Mouse (Mus musculus): Measurements from ENCODE around the gene Mcm3ap. TPM values are rescaled to one million over a fixed set of nuclear protein-coding genes. Genes with fewer than 3 reads are reported as not detected.

Mcm3ap gene
- polyA plus RNA-seq (2012; rRNA removed; ENCODE audit: low replicate concordance) = 17.2 and 23.3 TPM in 2 replicates

GRCm38 (mm10) chr10:76468203-76469162 lies at the start of gene Mcm3ap, which contains the start of gene Ybey:
Mcm3ap (plus strand) TSS chr10:76468927.
Ybey (minus strand) TSS chr10:76469114.

GRCm38 (mm10) chr10:76440281-76440680 lies 28.4 kb upstream of the Mcm3ap start, which contains the start of gene AC141477.1:
AC141477.1 (minus strand) TSS chr10:76440444.

GRCm38 (mm10) chr10:76442178-76443088 lies 26.3 kb upstream of the Mcm3ap start, which contains the start of gene Pcnt:
Pcnt (minus strand) TSS chr10:76442786.

GRCm38 (mm10) chr10:76448851-76449250 lies 19.9 kb upstream of the Mcm3ap start, which contains the start of gene 2610028H24Rik:
2610028H24Rik (plus strand) TSS chr10:76449081.

GRCm38 (mm10) chr10:76531375-76531774 lies 62.6 kb downstream of the Mcm3ap start, which contains the start of gene Lss:
Lss (plus strand) TSS chr10:76531588.

GRCm38 (mm10) chr10:76561972-76562371 lies 93.2 kb downstream of the Mcm3ap start, which contains the start of gene Spatc1l:
Spatc1l (plus strand) TSS chr10:76562272.

Other genes starting within 250 kb of the Mcm3ap start
- gene Prmt2, start 231.1 kb upstream of the Mcm3ap start, polyA plus RNA-seq (2012; rRNA removed; ENCODE audit: low replicate concordance) = 31.8 and 36.6 TPM in 2 replicates
- gene S100b, start 215.1 kb upstream of the Mcm3ap start, polyA plus RNA-seq (2012; rRNA removed; ENCODE audit: low replicate concordance) = 2.2 and 13.8 TPM in 2 replicates
- 14.6 and 16.3 TPM in 2 replicates for gene Dip2a, start 123.6 kb upstream of the Mcm3ap start, polyA plus RNA-seq (2012; rRNA removed; ENCODE audit: low replicate concordance)
- not detected in 2 replicates for gene AC141477.1, start 28.5 kb upstream of the Mcm3ap start, polyA plus RNA-seq (2012; rRNA removed; ENCODE audit: low replicate concordance)
- gene Pcnt, start 26.1 kb upstream of the Mcm3ap start, polyA plus RNA-seq (2012; rRNA removed; ENCODE audit: low replicate concordance) = 13.6 and 14.3 TPM in 2 replicates
- gene 2610028H24Rik, start 19.8 kb upstream of the Mcm3ap start, polyA plus RNA-seq (2012; rRNA removed; ENCODE audit: low replicate concordance) = 1.1 TPM in 1 of 2 replicates, not detected in the other
- gene Ybey, start 187 bp downstream of the Mcm3ap start, polyA plus RNA-seq (2012; rRNA removed; ENCODE audit: low replicate concordance) = 2.7 and 3.1 TPM in 2 replicates
- gene Lss, start 62.7 kb downstream of the Mcm3ap start, polyA plus RNA-seq (2012; rRNA removed; ENCODE audit: low replicate concordance) = 36.0 and 41.4 TPM in 2 replicates
- 0.09 and 0.17 TPM in 2 replicates for gene Spatc1l, start 93.3 kb downstream of the Mcm3ap start, polyA plus RNA-seq (2012; rRNA removed; ENCODE audit: low replicate concordance)
- gene Ftcd, start 106.7 kb downstream of the Mcm3ap start, polyA plus RNA-seq (2012; rRNA removed; ENCODE audit: low replicate concordance) = 0.03 and 1.7 TPM in 2 replicates
- gene Col6a2, start 154.7 kb downstream of the Mcm3ap start, polyA plus RNA-seq (2012; rRNA removed; ENCODE audit: low replicate concordance) = 297 and 298 TPM in 2 replicates